In genomic region chr10:78801449-78801848, GRCm38 (mm10) we compare ENCODE assay signal across 1 mouse cellular context.
TF ChIP-seq lines count a peak whose summit lies in the region.

No protein-coding gene starts in this region.

TF ChIP-seq in CH12.LX, 34 proteins besides CTCF, POLR2A, EP300 and RAD21 (continued from another document):
- TF ChIP-seq ELF1 (IDR thresholded peaks at IDR 0.05; ENCODE audit: low read depth, low read length), result no peak
- TF ChIP-seq KAT2A (IDR thresholded peaks at IDR 0.05; ENCODE audit: insufficient replicate concordance, low read length), result no peak
- TF ChIP-seq ETS1 (conservative IDR thresholded peaks at IDR 0.05; ENCODE audit: low read depth, low read length), result no peak
- no peak for TF ChIP-seq USF2 (conservative IDR thresholded peaks at IDR 0.05; ENCODE audit: low read depth, low read length)
- no peak for TF ChIP-seq E2F4 (IDR thresholded peaks at IDR 0.05; ENCODE audit: insufficient replicate concordance, low read depth, low read length)
- TF ChIP-seq NRF1 (IDR thresholded peaks at IDR 0.05; ENCODE audit: low read depth, low read length), result no peak
- TF ChIP-seq MXI1 (IDR thresholded peaks at IDR 0.05; ENCODE audit: low read depth, low read length), result no peak
- no peak for TF ChIP-seq JUND (conservative IDR thresholded peaks at IDR 0.05; ENCODE audit: low read depth, low read length)
- peak; percentile 61; the same call in 1 of the 2 replicates for TF ChIP-seq MYC (IDR thresholded peaks at IDR 0.05; ENCODE audit: low read depth, low read length)
- peak; percentile 37 for TF ChIP-seq SMC3 (IDR thresholded peaks at IDR 0.05; ENCODE audit: low read depth, low read length)
- TF ChIP-seq BHLHE40 (IDR thresholded peaks at IDR 0.05; ENCODE audit: low read depth, low read length), result peak; percentile 63
